Mouse (Mus musculus): ENCODE data around the gene Otud7a. TPM values are rescaled to one million over a fixed set of nuclear protein-coding genes. Genes with fewer than 3 reads are reported as not detected.
"Not testable (repeated sequence)": the region's sequence is repeated elsewhere in the genome, so short reads cannot be mapped to it uniquely, and the experiment has no call there.

Gene Otud7a
- polyA plus RNA-seq, 1 experiment, result 0.20 TPM

- TF ChIP-seq CTCF (IDR thresholded peaks at IDR 0.05; ENCODE audit: extremely low read depth, insufficient read depth, insufficient read length, insufficient replicate concordance) (no peak), POLR2A (IDR thresholded peaks at IDR 0.05; ENCODE audit: low read depth, low read length) (no peak)
- WGBS, result 69% methylated on average over 1 of the region's 1 CpGs
- no peaks in the 10 kb centered on the region for H3K36me3 ChIP-seq (ENCODE audit: control insufficient read depth, insufficient read depth, low read length)
- no peaks in the 10 kb centered on the region for H3K27me3 ChIP-seq (ENCODE audit: control insufficient read depth, insufficient read depth, low read length)
- no peaks in the 10 kb centered on the region for H3K4me1 ChIP-seq (ENCODE audit: control insufficient read depth, insufficient read depth, insufficient read length)
- no peak overlapping the region for H3K4me3 ChIP-seq (ENCODE audit: extremely low read depth, insufficient read depth, insufficient read length)
- no peak for DNase-seq (ENCODE audit: low read depth in 1 of 2, low spot score in 2 of 2)
- no peak overlapping the region for H3K27ac ChIP-seq (ENCODE audit: insufficient read depth, low read length)
Measured at GRCm38 (mm10) chr7:63647136-63647535, 202.6 kb downstream of the Otud7a start.

- Histone ChIP-seq H3K27ac (ENCODE audit: insufficient read depth, low read length) (no peak overlapping the region), H3K27me3 (ENCODE audit: control insufficient read depth, insufficient read depth, low read length) (no peaks in the 10 kb centered on the region), H3K36me3 (ENCODE audit: control insufficient read depth, insufficient read depth, low read length) (no peaks in the 10 kb centered on the region), H3K4me1 (ENCODE audit: control insufficient read depth, insufficient read depth, insufficient read length) (no peaks in the 10 kb centered on the region), H3K4me3 (ENCODE audit: extremely low read depth, insufficient read depth, insufficient read length) (no peak overlapping the region)
- TF ChIP-seq CTCF (IDR thresholded peaks at IDR 0.05; ENCODE audit: extremely low read depth, insufficient read depth, insufficient read length, insufficient replicate concordance), result no peak
- no peak for DNase-seq (ENCODE audit: low read depth in 1 of 2, low spot score in 2 of 2)
- WGBS, result 83% methylated on average over 1 of the region's 1 CpGs
Measured at GRCm38 (mm10) chr7:63660261-63660660, 215.7 kb downstream of the Otud7a start.

GRCm38 (mm10) chr7:63662757-63663156 lies 218.2 kb downstream of the Otud7a start:
- Histone ChIP-seq H3K36me3 (ENCODE audit: control insufficient read depth, insufficient read depth, low read length) (no peaks in the 10 kb centered on the region), H3K4me3 (ENCODE audit: extremely low read depth, insufficient read depth, insufficient read length) (no peak overlapping the region), H3K27ac (ENCODE audit: insufficient read depth, low read length) (no peak overlapping the region), H3K27me3 (ENCODE audit: control insufficient read depth, insufficient read depth, low read length) (no peaks in the 10 kb centered on the region), H3K4me1 (ENCODE audit: control insufficient read depth, insufficient read depth, insufficient read length) (no peaks in the 10 kb centered on the region)
- no peak for TF ChIP-seq CTCF (IDR thresholded peaks at IDR 0.05; ENCODE audit: extremely low read depth, insufficient read depth, insufficient read length, insufficient replicate concordance)
- no peak for TF ChIP-seq POLR2A (IDR thresholded peaks at IDR 0.05; ENCODE audit: low read depth, low read length)
- no peak for DNase-seq (ENCODE audit: low read depth in 1 of 2, low spot score in 2 of 2)
- 92% methylated on average over 3 of the region's 3 CpGs for WGBS

GRCm38 (mm10) chr7:63665496-63665895 lies 220.9 kb downstream of the Otud7a start:
- no peak overlapping the region for H3K27ac ChIP-seq (ENCODE audit: insufficient read depth, low read length)
- DNase-seq (ENCODE audit: low read depth in 1 of 2, low spot score in 2 of 2), result no peak
- TF ChIP-seq CTCF (IDR thresholded peaks at IDR 0.05; ENCODE audit: extremely low read depth, insufficient read depth, insufficient read length, insufficient replicate concordance) (no peak), POLR2A (IDR thresholded peaks at IDR 0.05; ENCODE audit: low read depth, low read length) (no peak)
- H3K27me3 ChIP-seq (ENCODE audit: control insufficient read depth, insufficient read depth, low read length), result no peaks in the 10 kb centered on the region
- no peak overlapping the region for H3K4me3 ChIP-seq (ENCODE audit: extremely low read depth, insufficient read depth, insufficient read length)
- no peaks in the 10 kb centered on the region for H3K4me1 ChIP-seq (ENCODE audit: control insufficient read depth, insufficient read depth, insufficient read length)
- 80% methylated on average over 3 of the region's 3 CpGs for WGBS
- no peaks in the 10 kb centered on the region for H3K36me3 ChIP-seq (ENCODE audit: control insufficient read depth, insufficient read depth, low read length)

- no peak for DNase-seq (ENCODE audit: low read depth in 1 of 2, low spot score in 2 of 2)
- Histone ChIP-seq H3K4me3 (ENCODE audit: extremely low read depth, insufficient read depth, insufficient read length) (no peak overlapping the region), H3K4me1 (ENCODE audit: control insufficient read depth, insufficient read depth, insufficient read length) (no peaks in the 10 kb centered on the region), H3K36me3 (ENCODE audit: control insufficient read depth, insufficient read depth, low read length) (no peaks in the 10 kb centered on the region), H3K27ac (ENCODE audit: insufficient read depth, low read length) (no peak overlapping the region), H3K27me3 (ENCODE audit: control insufficient read depth, insufficient read depth, low read length) (no peaks in the 10 kb centered on the region)
- TF ChIP-seq CTCF (IDR thresholded peaks at IDR 0.05; ENCODE audit: extremely low read depth, insufficient read depth, insufficient read length, insufficient replicate concordance) (no peak), POLR2A (IDR thresholded peaks at IDR 0.05; ENCODE audit: low read depth, low read length) (no peak)
- WGBS, result 89% methylated on average over 15 of the region's 15 CpGs
Measured at GRCm38 (mm10) chr7:63667986-63668741, 223.6 kb downstream of the Otud7a start.

GRCm38 (mm10) chr7:63668951-63669350 lies 224.4 kb downstream of the Otud7a start:
- H3K4me1 ChIP-seq (ENCODE audit: control insufficient read depth, insufficient read depth, insufficient read length), result no peaks in the 10 kb centered on the region
- TF ChIP-seq POLR2A (IDR thresholded peaks at IDR 0.05; ENCODE audit: low read depth, low read length), result no peak
- no peak overlapping the region for H3K4me3 ChIP-seq (ENCODE audit: extremely low read depth, insufficient read depth, insufficient read length)
- H3K36me3 ChIP-seq (ENCODE audit: control insufficient read depth, insufficient read depth, low read length), result no peaks in the 10 kb centered on the region
- no peak overlapping the region for H3K27ac ChIP-seq (ENCODE audit: insufficient read depth, low read length)
- H3K27me3 ChIP-seq (ENCODE audit: control insufficient read depth, insufficient read depth, low read length), result no peaks in the 10 kb centered on the region
- no peak for DNase-seq (ENCODE audit: low read depth in 1 of 2, low spot score in 2 of 2)
- 85% methylated on average over 14 of the region's 14 CpGs for WGBS

GRCm38 (mm10) chr7:63670911-63671310 lies 226.4 kb downstream of the Otud7a start:
- not testable (repeated sequence) for H3K27me3 ChIP-seq (ENCODE audit: control insufficient read depth, insufficient read depth, low read length)

More at GRCm38 (mm10) chr7:63670911-63671310, 226.4 kb downstream of the Otud7a start:
- not testable (repeated sequence) for H3K36me3 ChIP-seq (ENCODE audit: control insufficient read depth, insufficient read depth, low read length); DNase-seq (ENCODE audit: low read depth in 1 of 2, low spot score in 2 of 2); H3K4me3 ChIP-seq (ENCODE audit: extremely low read depth, insufficient read depth, insufficient read length); H3K27ac ChIP-seq (ENCODE audit: insufficient read depth, low read length); H3K4me1 ChIP-seq (ENCODE audit: control insufficient read depth, insufficient read depth, insufficient read length)
- 81% methylated on average over 1 of the region's 1 CpGs for WGBS
